Mouse (Mus musculus) heart, adult 2 months (tissue): Measurements from ENCODE around the gene 2310057J18Rik. TPM values are rescaled to one million over a fixed set of nuclear protein-coding genes. Genes with fewer than 3 reads are reported as not detected.
"Not testable (repeated sequence)": the region's sequence is repeated elsewhere in the genome, so short reads cannot be mapped to it uniquely, and the experiment has no call there.

Experiments
- DNase-seq, 2 experiments: peaks; one replicate each; pipeline ENCODE4 v3.0.0; 2021
- H3K27ac ChIP-seq: fragments of 200-600 bp; 2 replicates; pipeline ENCODE4 v1.8.1; 2022
- H3K27me3 ChIP-seq: fragments of 200-500 bp; 2 replicates; pipeline ENCODE4 v1.6.1; 2012; ENCODE audit warnings: mild to moderate bottlenecking, low read length, inconsistent platforms, mixed read lengths; ENCODE audit not compliant: control insufficient read depth, insufficient read depth
- H3K36me3 ChIP-seq: fragments of 200-500 bp; 2 replicates; pipeline ENCODE4 v1.6.1; 2012; ENCODE audit warnings: low read length, inconsistent platforms; ENCODE audit not compliant: control insufficient read depth, insufficient read depth
- H3K4me1 ChIP-seq: fragments of 200-500 bp; 2 replicates; pipeline ENCODE4 v1.6.1; 2011; ENCODE audit warnings: low read length; ENCODE audit not compliant: control insufficient read depth, insufficient read depth
- H3K4me3 ChIP-seq: fragments of 200-600 bp; 2 replicates; pipeline ENCODE4 v1.8.1; 2022
- H3K79me2 ChIP-seq: fragments of 200-500 bp; replicated peaks from 2 replicates; pipeline ENCODE4 v1.6.1; 2012; ENCODE audit warnings: mild to moderate bottlenecking, inconsistent platforms, low read length, moderate library complexity, mixed read lengths; ENCODE audit not compliant: control insufficient read depth, insufficient read depth
- H3K9ac ChIP-seq: fragments of 200-500 bp; 2 replicates; pipeline ENCODE4 v1.6.1; 2012; ENCODE audit warnings: low read depth, mild to moderate bottlenecking, control low read depth, inconsistent platforms, low read length, mixed read lengths
- CTCF ChIP-seq: fragments of 200-600 bp; IDR thresholded peaks from 2 replicates; pipeline ENCODE4 v1.8.1; 2022; ENCODE audit warnings: antibody characterized with exemption, mild to moderate bottlenecking, moderate library complexity
- EP300 ChIP-seq: fragments of 200-500 bp; IDR thresholded peaks from 2 replicates; pipeline ENCODE4 v1.6.1; 2011; ENCODE audit warnings: low read depth, low read length, control low read depth; ENCODE audit not compliant: insufficient read depth
- POLR2A ChIP-seq: fragments of 200-500 bp; IDR thresholded peaks from 2 replicates; pipeline ENCODE4 v1.6.1; 2011; ENCODE audit warnings: mild to moderate bottlenecking, low read depth, low read length, control low read depth; ENCODE audit not compliant: insufficient read depth
- WGBS: fragments of 180-500 bp; shearing (Covaris S2); methylation state at CpG from one replicate; pipeline ENCODE4 v1.1.7; 2018; 5-methylcytosine and 5-hydroxymethylcytosine counted together
- intact Hi-C: fragments of 180-260 bp; cut with DNase I; formaldehyde crosslinking; loops from one replicate; pipeline ENCODE4 v1.15.1; 2025
- long read RNA-seq: library from polyadenylated mRNA; stranded (forward); transcript quantifications from one replicate; pipeline ENCODE4 v2.0.0, GENCODE M21; 2021
- polyA plus RNA-seq: library from polyadenylated mRNA; depleted of rRNA; stranded (reverse); fragments of >200 nt; gene quantifications from 2 replicates; pipeline ENCODE4 v1.2.3, GENCODE M21; 2012; rRNA removed
- total RNA-seq, 2 experiments: library from RNA; stranded (reverse); gene quantifications; 2 replicates each; pipeline ENCODE4 v1.2.3; 2021

The 2310057J18Rik gene
- total RNA-seq (not detected), polyA plus RNA-seq (not detected in 2 replicates)
- long read RNA-seq = 0 reads

DNA sequence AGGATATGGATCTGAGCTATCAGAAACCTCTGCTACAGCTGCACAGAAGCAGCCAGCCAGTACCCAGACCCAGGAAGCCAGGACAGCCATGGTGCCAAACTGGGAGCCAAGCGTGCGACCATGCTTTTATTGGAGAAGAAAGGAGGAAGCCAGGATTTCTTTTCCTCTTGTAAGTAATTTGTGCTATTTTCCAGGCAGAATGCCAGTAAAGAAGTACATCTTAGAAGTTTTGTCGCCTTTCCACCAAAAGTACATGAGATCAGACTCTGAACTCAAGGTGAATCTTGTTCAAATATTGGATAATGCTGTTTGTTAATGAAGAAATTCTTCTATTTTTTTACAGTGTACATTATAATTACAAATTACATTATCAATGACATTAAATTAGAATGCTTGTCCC lies at the start of gene 2310057J18Rik:
Gene 2310057J18Rik, minus strand, starts transcription at position 101 of the 400 bp plus-strand sequence.
- WGBS = 61% methylated on average over 3 of the region's 3 CpGs
- Histone ChIP-seq H3K27ac (no peak within 1 kb of the TSS), H3K36me3 (no peaks in the 10 kb centered on the region), H3K79me2 (no peaks in the 10 kb centered on the region), H3K4me3 (no peak within 1 kb of the TSS), H3K4me1 (no peaks in the 10 kb centered on the region), H3K27me3 (no peaks in the 10 kb centered on the region), H3K9ac (no peak within 1 kb of the TSS)
- intact Hi-C loops = no loop called here
- no peak for TF ChIP-seq EP300
- no peak for TF ChIP-seq POLR2A
- no peak for TF ChIP-seq CTCF
- DNase-seq = no peak

DNA sequence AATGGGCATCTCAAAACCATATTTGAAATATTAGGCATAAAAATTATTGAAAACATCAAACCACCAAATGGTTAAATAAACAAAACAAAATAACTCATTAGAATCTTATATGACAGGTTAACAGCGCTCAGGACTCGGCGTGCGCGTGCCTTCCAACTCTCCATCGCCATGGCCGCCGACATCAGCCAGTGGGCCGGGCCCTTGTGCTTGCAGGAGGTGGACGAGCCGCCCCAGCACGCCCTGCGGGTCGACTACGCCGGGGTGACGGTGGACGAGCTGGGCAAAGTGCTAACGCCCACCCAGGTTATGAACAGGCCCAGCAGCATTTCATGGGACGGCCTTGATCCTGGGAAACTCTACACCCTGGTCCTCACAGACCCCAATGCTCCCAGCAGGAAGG lies 43.9 kb upstream of the 2310057J18Rik start:
- H3K36me3 ChIP-seq, H3K4me1 ChIP-seq, H3K27ac ChIP-seq, DNase-seq, H3K27me3 ChIP-seq, H3K4me3 ChIP-seq, H3K79me2 ChIP-seq, intact Hi-C loops, H3K9ac ChIP-seq: not testable (repeated sequence)
- 88% methylated on average over 11 of the region's 20 CpGs for whole genome bisulfite sequencing

GRCm38 (mm10) chr10:29019496-29020270 lies 33.6 kb upstream of the 2310057J18Rik start:
- no peak for DNase-seq
- 72% methylated on average over 7 of the region's 7 CpGs for WGBS

DNA sequence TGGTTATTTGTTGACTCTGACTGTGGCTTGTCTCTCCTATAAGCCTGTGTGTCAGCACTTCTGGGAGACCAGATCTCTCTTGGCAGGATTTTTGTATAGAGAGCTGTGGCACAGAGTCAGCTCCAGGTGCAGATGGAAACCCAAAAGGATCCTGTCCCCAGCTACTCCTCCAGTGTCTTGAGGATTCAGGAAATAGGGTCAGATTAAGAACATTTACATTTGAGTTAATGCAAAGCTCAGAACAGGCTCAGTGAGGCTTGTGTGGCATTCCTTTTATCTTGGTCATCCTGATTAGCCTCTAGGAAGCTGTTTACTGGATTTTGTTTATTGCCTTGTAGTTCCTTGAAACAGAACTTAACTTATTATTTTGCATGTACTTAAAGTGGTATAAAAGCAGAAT lies 11.7 kb upstream of the 2310057J18Rik start:
- Histone ChIP-seq H3K27me3 (no peaks in the 10 kb centered on the region), H3K36me3 (no peaks in the 10 kb centered on the region), H3K9ac (no peak overlapping the region), H3K27ac (no peak overlapping the region), H3K4me1 (no peaks in the 10 kb centered on the region), H3K79me2 (no peaks in the 10 kb centered on the region), H3K4me3 (no peak overlapping the region)
- DNase-seq = no peak
- TF ChIP-seq CTCF = no peak
- TF ChIP-seq EP300 = no peak
- no peak for TF ChIP-seq POLR2A
- intact Hi-C loops = no loop called here

More at GRCm38 (mm10) chr10:29019496-29020270, 33.6 kb upstream of the 2310057J18Rik start:
- H3K27ac ChIP-seq = no peak overlapping the region
- H3K79me2 ChIP-seq = no peaks in the 10 kb centered on the region
- no peak overlapping the region for H3K4me3 ChIP-seq
- H3K4me1 ChIP-seq = no peaks in the 10 kb centered on the region
- H3K27me3 ChIP-seq = no peaks in the 10 kb centered on the region
- H3K36me3 ChIP-seq = no peaks in the 10 kb centered on the region
- H3K9ac ChIP-seq = no peak overlapping the region
- intact Hi-C loops = no loop called here
- no peak for TF ChIP-seq EP300
- no peak for TF ChIP-seq CTCF
- no peak for TF ChIP-seq POLR2A

DNA sequence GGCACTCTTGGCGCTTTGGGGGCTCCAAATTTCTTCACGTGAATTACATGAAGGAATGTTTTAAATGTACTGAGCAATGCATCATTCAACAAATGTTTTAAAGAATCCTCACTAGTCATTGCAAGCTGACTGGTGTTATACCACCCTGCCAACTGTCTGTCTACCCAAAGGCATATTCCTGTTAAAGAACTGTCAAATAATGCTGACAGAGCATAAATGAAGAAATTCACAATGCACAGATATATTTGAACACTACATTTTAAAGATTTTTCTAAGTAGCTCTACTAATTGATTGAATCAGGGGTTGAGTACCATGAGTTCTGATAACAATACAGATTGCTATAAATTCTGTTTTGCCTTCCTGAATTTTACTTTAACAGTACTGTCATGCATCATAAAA lies 2.9 kb upstream of the 2310057J18Rik start:
- TF ChIP-seq CTCF = no peak
- Histone ChIP-seq H3K79me2 (no peaks in the 10 kb centered on the region), H3K27me3 (no peaks in the 10 kb centered on the region), H3K9ac (no peak overlapping the region), H3K36me3 (no peaks in the 10 kb centered on the region), H3K27ac (no peak overlapping the region), H3K4me1 (no peaks in the 10 kb centered on the region), H3K4me3 (no peak overlapping the region)
- intact Hi-C loops = no loop called here
- 64% methylated on average over 2 of the region's 2 CpGs for WGBS
- no peak for DNase-seq

GRCm38 (mm10) chr10:28968189-28968588 lies 17.9 kb downstream of the 2310057J18Rik start:
- Histone ChIP-seq H3K79me2 (no peaks in the 10 kb centered on the region), H3K9ac (no peak overlapping the region), H3K27me3 (no peaks in the 10 kb centered on the region), H3K27ac (no peak overlapping the region), H3K36me3 (no peaks in the 10 kb centered on the region), H3K4me1 (no peaks in the 10 kb centered on the region), H3K4me3 (no peak overlapping the region)
- DNase-seq = no peak
- intact Hi-C loops = no loop called here
- no peak for TF ChIP-seq EP300
- TF ChIP-seq POLR2A = no peak
- TF ChIP-seq CTCF = no peak
- 76% methylated on average over 1 of the region's 1 CpGs for WGBS
